Mouse (Mus musculus): Measurements from ENCODE around the gene Ankrd52. TPM values are rescaled to one million over a fixed set of nuclear protein-coding genes. Genes with fewer than 3 reads are reported as not detected.

Ankrd52 gene
- polyA plus RNA-seq, 1 experiment, result 31.6 TPM

GRCm38 (mm10) chr10:128441324-128442119 lies 64.6 kb downstream of the Ankrd52 start:
- Histone ChIP-seq H3K4me1 (ENCODE audit: control insufficient read depth, insufficient read depth, low read length) (peaks cover 9% of the 10 kb centered on the region), H3K4me3 (replicated peaks; ENCODE audit: extremely low read depth, low read depth, low read length) (no peak overlapping the region)
- DNase-seq, result no peak
- 88% methylated on average over 10 of the region's 10 CpGs for WGBS
- TF ChIP-seq CTCF (IDR thresholded peaks at IDR 0.05; ENCODE audit: insufficient read depth, low read length) (no peak), POLR2A (IDR thresholded peaks at IDR 0.05; ENCODE audit: borderline replicate concordance, extremely low read depth, low read depth, low read length) (no peak)

GRCm38 (mm10) chr10:128442718-128443117 lies 65.8 kb downstream of the Ankrd52 start:
- TF ChIP-seq POLR2A (IDR thresholded peaks at IDR 0.05; ENCODE audit: borderline replicate concordance, extremely low read depth, low read depth, low read length) (no peak), CTCF (IDR thresholded peaks at IDR 0.05; ENCODE audit: insufficient read depth, low read length) (no peak)
- Histone ChIP-seq H3K4me1 (ENCODE audit: control insufficient read depth, insufficient read depth, low read length) (peaks cover 9% of the 10 kb centered on the region), H3K4me3 (replicated peaks; ENCODE audit: extremely low read depth, low read depth, low read length) (no peak overlapping the region)
- 84% methylated on average over 1 of the region's 1 CpGs for WGBS
- DNase-seq, result no peak

GRCm38 (mm10) chr10:128444354-128444753 lies 67.4 kb downstream of the Ankrd52 start:
- Histone ChIP-seq H3K4me3 (replicated peaks; ENCODE audit: extremely low read depth, low read depth, low read length) (no peak overlapping the region), H3K4me1 (ENCODE audit: control insufficient read depth, insufficient read depth, low read length) (peaks cover 3% of the 10 kb centered on the region)
- WGBS, result 50% methylated on average over 6 of the region's 6 CpGs
- no peak for DNase-seq
- TF ChIP-seq CTCF (IDR thresholded peaks at IDR 0.05; ENCODE audit: insufficient read depth, low read length) (no peak), POLR2A (IDR thresholded peaks at IDR 0.05; ENCODE audit: borderline replicate concordance, extremely low read depth, low read depth, low read length) (no peak)

GRCm38 (mm10) chr10:128445407-128445806 lies 68.5 kb downstream of the Ankrd52 start:
- H3K4me1 ChIP-seq (ENCODE audit: control insufficient read depth, insufficient read depth, low read length), result no peaks in the 10 kb centered on the region
- H3K4me3 ChIP-seq (replicated peaks; ENCODE audit: extremely low read depth, low read depth, low read length), result no peak overlapping the region
- WGBS, result 42% methylated on average over 4 of the region's 4 CpGs
- TF ChIP-seq CTCF (IDR thresholded peaks at IDR 0.05; ENCODE audit: insufficient read depth, low read length) (no peak), POLR2A (IDR thresholded peaks at IDR 0.05; ENCODE audit: borderline replicate concordance, extremely low read depth, low read depth, low read length) (no peak)
- DNase-seq, result no peak

DNA sequence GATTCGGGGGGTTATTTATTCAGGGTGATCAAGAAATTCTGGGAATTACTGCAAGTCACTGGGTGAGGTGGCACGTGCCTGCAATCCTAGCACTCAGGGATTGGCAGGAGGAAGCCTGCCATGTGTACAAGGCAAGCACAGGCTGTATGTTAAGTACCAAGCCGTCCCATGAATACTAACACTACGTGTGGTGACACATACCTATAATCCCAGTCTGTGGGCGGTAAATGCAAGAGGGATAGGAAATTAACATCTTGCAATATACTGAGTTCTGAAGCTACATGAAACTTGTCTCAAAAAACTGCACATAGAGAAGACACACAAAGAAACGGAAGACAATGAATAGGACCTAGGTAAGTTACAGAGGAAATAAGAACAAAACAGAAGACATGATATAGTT lies 74.1 kb downstream of the Ankrd52 start:
- Histone ChIP-seq H3K4me1 (ENCODE audit: control insufficient read depth, insufficient read depth, low read length) (no peaks in the 10 kb centered on the region), H3K4me3 (replicated peaks; ENCODE audit: extremely low read depth, low read depth, low read length) (no peak overlapping the region)
- TF ChIP-seq CTCF (IDR thresholded peaks at IDR 0.05; ENCODE audit: insufficient read depth, low read length) (no peak), POLR2A (IDR thresholded peaks at IDR 0.05; ENCODE audit: borderline replicate concordance, extremely low read depth, low read depth, low read length) (no peak)
- no peak for DNase-seq
- WGBS, result 70% methylated on average over 6 of the region's 6 CpGs

GRCm38 (mm10) chr10:128454471-128454870 lies 77.6 kb downstream of the Ankrd52 start:
- H3K4me1 ChIP-seq (ENCODE audit: control insufficient read depth, insufficient read depth, low read length), result no peaks in the 10 kb centered on the region
- no peak for TF ChIP-seq POLR2A (IDR thresholded peaks at IDR 0.05; ENCODE audit: borderline replicate concordance, extremely low read depth, low read depth, low read length)
- no peak for TF ChIP-seq CTCF (IDR thresholded peaks at IDR 0.05; ENCODE audit: insufficient read depth, low read length)
- WGBS, result 83% methylated on average over 3 of the region's 3 CpGs
- DNase-seq, result no peak
- H3K4me3 ChIP-seq (replicated peaks; ENCODE audit: extremely low read depth, low read depth, low read length), result no peak overlapping the region

DNA sequence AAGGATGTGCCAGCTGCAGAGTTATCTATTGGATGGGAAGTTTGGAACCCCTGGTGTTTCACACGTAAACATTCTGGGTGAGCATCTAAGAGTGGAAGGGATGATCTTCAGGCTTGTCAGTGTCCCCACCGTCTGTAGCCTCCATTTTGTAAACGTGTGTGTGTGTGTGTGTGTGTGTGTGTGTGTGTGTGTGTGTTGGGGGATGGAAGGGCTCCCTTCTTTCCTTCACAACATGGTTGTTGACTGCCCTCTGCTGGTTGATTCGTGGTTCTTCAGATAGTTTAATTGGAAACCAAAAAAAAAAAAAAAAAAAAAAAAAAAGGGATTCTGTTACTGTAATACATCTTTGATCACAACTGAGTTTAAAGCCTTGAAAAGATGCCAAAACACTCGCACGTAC lies 78.4 kb downstream of the Ankrd52 start:
- WGBS, result 2% methylated on average over 6 of the region's 6 CpGs
- H3K4me1 ChIP-seq (ENCODE audit: control insufficient read depth, insufficient read depth, low read length), result peaks cover 2% of the 10 kb centered on the region
- H3K4me3 ChIP-seq (replicated peaks; ENCODE audit: extremely low read depth, low read depth, low read length), result no peak overlapping the region
- TF ChIP-seq CTCF (IDR thresholded peaks at IDR 0.05; ENCODE audit: insufficient read depth, low read length) (no peak), POLR2A (IDR thresholded peaks at IDR 0.05; ENCODE audit: borderline replicate concordance, extremely low read depth, low read depth, low read length) (no peak)
- peak; percentile 38 for DNase-seq

- no peak overlapping the region for H3K4me3 ChIP-seq (replicated peaks; ENCODE audit: extremely low read depth, low read depth, low read length)
- no peak for TF ChIP-seq CTCF (IDR thresholded peaks at IDR 0.05; ENCODE audit: insufficient read depth, low read length)
- TF ChIP-seq POLR2A (IDR thresholded peaks at IDR 0.05; ENCODE audit: borderline replicate concordance, extremely low read depth, low read depth, low read length), result no peak
- peaks cover 7% of the 10 kb centered on the region for H3K4me1 ChIP-seq (ENCODE audit: control insufficient read depth, insufficient read depth, low read length)
- no peak for DNase-seq
- 88% methylated on average over 6 of the region's 6 CpGs for WGBS
These were observed 80.8 kb downstream of the Ankrd52 start for GRCm38 (mm10) chr10:128457676-128458075.

Other genes starting within 250 kb of the Ankrd52 start
- 103 and 116 TPM in 2 replicates for gene Rbms2, start 196.8 kb upstream of the Ankrd52 start, polyA plus RNA-seq (2012; rRNA removed)
- gene Gls2, start 182.7 kb upstream of the Ankrd52 start, polyA plus RNA-seq (2012; rRNA removed), result 1.5 and 2.4 TPM in 2 replicates
- gene Spryd4, start 165.3 kb upstream of the Ankrd52 start, polyA plus RNA-seq (2012; rRNA removed), result 5.6 and 9.9 TPM in 2 replicates
- not detected in 2 replicates for gene Mip, start 151.3 kb upstream of the Ankrd52 start, polyA plus RNA-seq (2012; rRNA removed)
- gene Timeless, start 145.1 kb upstream of the Ankrd52 start, polyA plus RNA-seq (2012; rRNA removed), result 7.8 and 7.9 TPM in 2 replicates
- 0.08 and 0.27 TPM in 2 replicates for gene Apon, start 123.0 kb upstream of the Ankrd52 start, polyA plus RNA-seq (2012; rRNA removed)
- gene Apof, start 108.4 kb upstream of the Ankrd52 start, polyA plus RNA-seq (2012; rRNA removed), result 0.32 and 0.75 TPM in 2 replicates
- 30.8 and 34.4 TPM in 2 replicates for gene Stat2, start 106.6 kb upstream of the Ankrd52 start, polyA plus RNA-seq (2012; rRNA removed)
- 0.08 TPM in 1 of 2 replicates, not detected in the other for gene Il23a, start 78.4 kb upstream of the Ankrd52 start, polyA plus RNA-seq (2012; rRNA removed)
- gene Pan2, start 73.8 kb upstream of the Ankrd52 start, polyA plus RNA-seq (2012; rRNA removed), result 22.8 and 30.7 TPM in 2 replicates
- 32.0 and 55.9 TPM in 2 replicates for gene Cnpy2, start 54.7 kb upstream of the Ankrd52 start, polyA plus RNA-seq (2012; rRNA removed)
- gene Cs, start 39.4 kb upstream of the Ankrd52 start, polyA plus RNA-seq (2012; rRNA removed), result 95.6 and 150 TPM in 2 replicates
- 28.9 and 48.7 TPM in 2 replicates for gene Coq10a, start 8.1 kb upstream of the Ankrd52 start, polyA plus RNA-seq (2012; rRNA removed)
- gene Slc39a5, start 24.1 kb downstream of the Ankrd52 start, polyA plus RNA-seq (2012; rRNA removed), result 0.42 TPM in 1 of 2 replicates, not detected in the other
- gene Nabp2, start 34.4 kb downstream of the Ankrd52 start, polyA plus RNA-seq (2012; rRNA removed), result 22.1 and 23.4 TPM in 2 replicates
- 24.4 and 25.5 TPM in 2 replicates for gene Rnf41, start 34.5 kb downstream of the Ankrd52 start, polyA plus RNA-seq (2012; rRNA removed)
- 99.8 TPM in 2 replicates for gene Smarcc2, start 82.1 kb downstream of the Ankrd52 start, polyA plus RNA-seq (2012; rRNA removed)
- 771 and 1,159 TPM in 2 replicates for gene Myl6, start 117.0 kb downstream of the Ankrd52 start, polyA plus RNA-seq (2012; rRNA removed)
- gene Myl6b, start 121.6 kb downstream of the Ankrd52 start, polyA plus RNA-seq (2012; rRNA removed), result 1.9 and 2.0 TPM in 2 replicates
- gene Esyt1, start 148.8 kb downstream of the Ankrd52 start, polyA plus RNA-seq (2012; rRNA removed), result 94.9 and 97.2 TPM in 2 replicates
- 13.2 and 15.1 TPM in 2 replicates for gene Zc3h10, start 170.7 kb downstream of the Ankrd52 start, polyA plus RNA-seq (2012; rRNA removed)
- gene Rpl41, start 172.2 kb downstream of the Ankrd52 start, polyA plus RNA-seq (2012; rRNA removed), result 1,224 and 1,373 TPM in 2 replicates
- gene Pa2g4, start 188.9 kb downstream of the Ankrd52 start, polyA plus RNA-seq (2012; rRNA removed), result 13.7 and 23.9 TPM in 2 replicates
- 20.0 and 24.9 TPM in 2 replicates for gene Erbb3, start 212.5 kb downstream of the Ankrd52 start, polyA plus RNA-seq (2012; rRNA removed)
- gene Rps26, start 249.6 kb downstream of the Ankrd52 start, polyA plus RNA-seq (2012; rRNA removed), result 421 and 530 TPM in 2 replicates

All from lung, adult 2 months (tissue).